Mouse (Mus musculus) C2C12 (cell line): ENCODE results near the gene Shtn1.

Experiments
- CEBPB ChIP-seq: IDR thresholded peaks from one replicate; pipeline ENCODE4 v1.6.1; 2011; ENCODE audit warnings: low read depth, mild to moderate bottlenecking, control low read depth, moderate library complexity
- CTCF ChIP-seq: IDR thresholded peaks from one replicate; pipeline ENCODE4 v1.5.1; 2011; ENCODE audit not compliant: control insufficient read depth, insufficient read depth, insufficient read length
- USF1 ChIP-seq: IDR thresholded peaks from one replicate; pipeline ENCODE4 v1.6.1; 2011; ENCODE audit warnings: low read depth, mild to moderate bottlenecking, control low read depth, moderate library complexity

DNA sequence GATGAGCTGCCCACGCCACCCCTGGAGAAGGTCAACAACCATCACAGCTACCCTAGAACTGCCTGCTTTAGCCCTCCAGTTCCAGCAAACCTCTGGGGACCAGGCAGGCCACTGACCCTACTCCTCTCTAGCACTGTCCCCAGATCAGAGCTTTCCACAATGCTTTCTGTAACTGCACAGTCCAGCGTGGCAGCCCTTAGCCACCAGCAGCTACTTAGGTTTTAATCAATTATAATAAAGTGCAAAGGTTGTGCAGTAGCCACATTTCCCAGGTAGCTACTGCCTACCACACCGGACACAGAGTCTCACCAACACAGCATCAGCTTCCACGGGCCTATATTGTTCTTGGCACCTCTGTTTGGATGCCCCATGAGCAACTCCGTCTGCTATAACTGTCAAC, 11.3 kb downstream of the Shtn1 start:
- no peak for TF ChIP-seq CTCF
- TF ChIP-seq USF1 = no peak
- TF ChIP-seq CEBPB = no peak
